Mouse (Mus musculus): ENCODE results near the gene Nipal1. TPM values are rescaled to one million over a fixed set of nuclear protein-coding genes. Genes with fewer than 3 reads are reported as not detected.

Gene Nipal1
- polyA plus RNA-seq, 1 experiment from 2014 or later: 2.9 TPM

DNA sequence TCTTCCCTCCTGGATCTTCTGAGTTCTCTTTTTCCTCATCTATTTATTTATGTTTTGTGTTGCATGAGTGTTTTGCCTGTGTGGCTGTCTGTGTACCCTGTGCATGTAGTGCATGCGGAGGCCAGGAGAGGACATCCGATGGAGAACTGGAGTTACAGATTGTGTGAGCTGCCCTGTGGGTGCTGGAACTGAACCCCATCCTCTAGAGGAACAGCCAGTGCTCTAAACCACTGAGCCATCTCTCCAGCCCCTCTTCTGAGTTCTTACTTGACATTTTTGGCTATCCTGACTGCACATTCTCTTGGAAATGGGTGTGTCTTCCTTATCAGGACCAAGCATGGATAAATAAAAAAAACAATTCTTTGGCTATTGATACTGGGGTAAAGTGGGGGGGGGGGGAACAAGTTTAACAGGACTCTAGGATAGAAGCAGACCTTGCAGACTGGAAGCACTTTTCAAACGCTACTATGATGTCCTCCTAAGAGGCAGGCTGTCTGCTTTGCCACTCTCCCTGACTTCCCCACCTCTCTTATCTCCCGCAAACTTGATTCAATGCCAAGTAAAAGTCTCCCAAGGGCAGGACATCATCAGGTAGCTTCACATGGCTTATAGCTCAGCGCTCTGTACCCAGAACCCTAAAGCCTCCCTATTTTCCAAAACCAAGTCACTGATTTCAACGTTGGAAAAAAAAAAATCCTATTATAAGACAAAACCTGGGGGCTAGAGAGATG is 13.6 kb downstream of the Nipal1 start:
- no peak overlapping the region for H3K9ac ChIP-seq (ENCODE audit: low read length)
- ATAC-seq (ENCODE audit: low read depth): no peak
- no peaks in the 10 kb centered on the region for H3K36me3 ChIP-seq (ENCODE audit: control insufficient read depth, insufficient read depth, low read length)

DNA sequence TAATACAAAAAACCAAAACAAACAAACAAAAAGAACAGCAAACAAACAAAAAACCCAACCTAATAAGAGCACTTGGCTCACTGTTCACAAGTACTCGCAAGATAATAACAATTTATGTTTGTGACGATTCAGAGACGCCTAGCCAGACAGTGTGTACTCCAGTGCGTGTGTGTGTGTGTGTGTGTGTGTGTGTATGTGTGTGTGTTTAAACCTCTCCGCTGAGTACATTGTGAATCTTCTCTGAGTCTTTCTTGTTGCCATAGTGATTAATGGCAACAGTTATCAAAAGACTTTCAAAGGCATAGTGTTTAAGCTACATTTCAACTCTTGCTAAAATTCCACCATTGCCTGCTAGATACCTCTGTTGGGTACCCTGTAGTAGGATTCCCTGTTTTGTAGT is 16.5 kb downstream of the Nipal1 start:
- H3K36me3 ChIP-seq (ENCODE audit: control insufficient read depth, insufficient read depth, low read length): no peaks in the 10 kb centered on the region

More for the DNA sequence above, 13.6 kb downstream of the Nipal1 start:
- Histone ChIP-seq H3K27me3 (ENCODE audit: control insufficient read depth, insufficient read depth, low read depth, low read length) (no peaks in the 10 kb centered on the region), H3K4me1 (replicated peaks; ENCODE audit: control insufficient read depth, insufficient read depth, low read length) (no peaks in the 10 kb centered on the region), H3K4me3 (ENCODE audit: low read length) (no peak overlapping the region), H3K4me2 (ENCODE audit: low read depth, low read length) (no peak overlapping the region), H3K27ac (ENCODE audit: low read length) (no peak overlapping the region), H3K9me3 (ENCODE audit: control insufficient read depth, low read length) (no peaks in the 10 kb centered on the region)
- WGBS: 67% methylated on average over 6 of the region's 6 CpGs

DNA sequence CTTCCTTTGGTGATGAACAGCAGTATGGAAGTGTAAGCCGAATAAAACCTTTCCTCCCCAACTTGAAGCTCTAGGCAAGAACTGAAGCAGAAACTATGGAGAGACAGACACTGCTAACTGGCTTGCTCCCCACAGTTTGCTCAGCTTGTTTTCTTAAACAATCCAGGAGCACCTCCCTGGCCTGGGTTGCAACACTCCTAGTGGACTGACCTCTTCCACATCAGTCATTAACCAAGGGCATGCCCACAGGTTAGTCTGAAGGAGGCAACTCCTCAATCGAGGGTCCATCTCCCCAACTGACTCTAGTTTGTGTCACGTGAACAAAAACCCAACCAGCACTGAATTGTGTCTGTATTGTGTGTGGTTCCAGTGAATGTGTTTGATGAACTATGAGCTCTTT is 17.3 kb downstream of the Nipal1 start:
- WGBS: 42% methylated on average over 3 of the region's 3 CpGs
- no peak overlapping the region for H3K4me2 ChIP-seq (ENCODE audit: low read depth, low read length)
- no peaks in the 10 kb centered on the region for H3K4me1 ChIP-seq (replicated peaks; ENCODE audit: control insufficient read depth, insufficient read depth, low read length)
- no peaks in the 10 kb centered on the region for H3K9me3 ChIP-seq (ENCODE audit: control insufficient read depth, low read length)
- no peak overlapping the region for H3K27ac ChIP-seq (ENCODE audit: low read length)
- no peak overlapping the region for H3K4me3 ChIP-seq (ENCODE audit: low read length)
- H3K9ac ChIP-seq (ENCODE audit: low read length): no peak overlapping the region
- ATAC-seq (ENCODE audit: low read depth): no peak
- no peaks in the 10 kb centered on the region for H3K27me3 ChIP-seq (ENCODE audit: control insufficient read depth, insufficient read depth, low read depth, low read length)
- no peaks in the 10 kb centered on the region for H3K36me3 ChIP-seq (ENCODE audit: control insufficient read depth, insufficient read depth, low read length)

More for the DNA sequence above, 16.5 kb downstream of the Nipal1 start:
- H3K4me3 ChIP-seq (ENCODE audit: low read length): no peak overlapping the region
- no peaks in the 10 kb centered on the region for H3K4me1 ChIP-seq (replicated peaks; ENCODE audit: control insufficient read depth, insufficient read depth, low read length)
- H3K9ac ChIP-seq (ENCODE audit: low read length): no peak overlapping the region
- no peak overlapping the region for H3K27ac ChIP-seq (ENCODE audit: low read length)
- 72% methylated on average over 5 of the region's 5 CpGs for WGBS
- H3K4me2 ChIP-seq (ENCODE audit: low read depth, low read length): no peak overlapping the region
- H3K27me3 ChIP-seq (ENCODE audit: control insufficient read depth, insufficient read depth, low read depth, low read length): no peaks in the 10 kb centered on the region
- ATAC-seq (ENCODE audit: low read depth): no peak
- no peaks in the 10 kb centered on the region for H3K9me3 ChIP-seq (ENCODE audit: control insufficient read depth, low read length)

- WGBS: 26% methylated on average over 5 of the region's 5 CpGs
- Histone ChIP-seq H3K36me3 (ENCODE audit: control insufficient read depth, insufficient read depth, low read length) (no peaks in the 10 kb centered on the region), H3K27ac (ENCODE audit: low read length) (no peak overlapping the region), H3K4me2 (ENCODE audit: low read depth, low read length) (no peak overlapping the region), H3K4me1 (replicated peaks; ENCODE audit: control insufficient read depth, insufficient read depth, low read length) (no peaks in the 10 kb centered on the region), H3K27me3 (ENCODE audit: control insufficient read depth, insufficient read depth, low read depth, low read length) (no peaks in the 10 kb centered on the region), H3K9ac (ENCODE audit: low read length) (no peak overlapping the region), H3K4me3 (ENCODE audit: low read length) (no peak overlapping the region), H3K9me3 (ENCODE audit: control insufficient read depth, low read length) (no peaks in the 10 kb centered on the region)
- ATAC-seq (ENCODE audit: low read depth): no peak
These were observed 17.7 kb downstream of the Nipal1 start for GRCm38 (mm10) chr5:72665281-72665680.

DNA sequence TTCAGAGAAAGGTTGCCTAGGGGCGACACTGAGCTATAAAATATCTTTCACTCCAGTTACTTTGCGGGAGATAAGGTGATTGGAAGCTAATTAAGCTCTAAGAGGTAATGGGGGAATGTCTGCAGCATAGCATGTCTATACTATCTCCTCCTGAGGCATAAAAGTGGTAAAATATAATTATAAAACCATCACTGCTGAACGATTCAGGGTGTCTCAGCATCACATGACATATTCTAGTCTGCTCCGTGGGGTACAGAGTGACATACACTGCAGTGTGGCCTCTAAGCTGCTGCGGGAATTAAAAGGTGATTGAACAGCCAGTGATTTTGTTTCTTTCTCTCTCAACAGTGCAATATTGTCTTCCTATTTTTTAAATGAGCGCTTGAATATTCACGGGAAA is 18.8 kb downstream of the Nipal1 start:
- Histone ChIP-seq H3K4me1 (replicated peaks; ENCODE audit: control insufficient read depth, insufficient read depth, low read length) (no peaks in the 10 kb centered on the region), H3K9ac (ENCODE audit: low read length) (no peak overlapping the region), H3K27ac (ENCODE audit: low read length) (no peak overlapping the region), H3K27me3 (ENCODE audit: control insufficient read depth, insufficient read depth, low read depth, low read length) (no peaks in the 10 kb centered on the region), H3K9me3 (ENCODE audit: control insufficient read depth, low read length) (no peaks in the 10 kb centered on the region), H3K4me3 (ENCODE audit: low read length) (no peak overlapping the region), H3K36me3 (ENCODE audit: control insufficient read depth, insufficient read depth, low read length) (no peaks in the 10 kb centered on the region), H3K4me2 (ENCODE audit: low read depth, low read length) (no peak overlapping the region)
- ATAC-seq (ENCODE audit: low read depth): no peak
- WGBS: 80% methylated on average over 7 of the region's 7 CpGs

DNA sequence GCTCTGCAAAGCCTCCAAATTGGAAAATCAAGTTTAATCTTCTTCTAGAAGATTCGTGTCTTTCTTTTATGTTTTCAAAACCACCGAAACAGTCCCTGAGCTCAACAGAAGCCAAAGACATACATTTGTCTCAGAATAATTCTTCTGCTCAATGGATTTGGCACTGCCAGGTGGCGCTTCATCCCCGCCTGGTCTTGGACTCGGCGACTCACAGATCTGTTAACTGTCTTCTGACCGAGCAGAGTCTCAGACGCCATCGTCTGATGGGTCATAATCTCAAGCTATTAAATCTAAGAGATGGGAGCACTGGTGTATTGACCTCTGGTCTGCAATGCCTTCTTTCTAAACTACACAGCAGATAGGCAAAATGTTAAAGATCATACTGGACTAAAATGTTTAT is 20.8 kb downstream of the Nipal1 start:
- ATAC-seq (ENCODE audit: low read depth): no peak
- 73% methylated on average over 9 of the region's 9 CpGs for WGBS

GRCm38 (mm10) chr5:72671017-72671699 is 23.6 kb downstream of the Nipal1 start:
- WGBS: 55% methylated on average over 8 of the region's 8 CpGs
- Histone ChIP-seq H3K4me1 (replicated peaks; ENCODE audit: control insufficient read depth, insufficient read depth, low read length) (no peaks in the 10 kb centered on the region; the same call in 1 of the 2 replicates), H3K4me3 (ENCODE audit: low read length) (no peak overlapping the region), H3K9me3 (ENCODE audit: control insufficient read depth, low read length) (no peaks in the 10 kb centered on the region), H3K27me3 (ENCODE audit: control insufficient read depth, insufficient read depth, low read depth, low read length) (no peaks in the 10 kb centered on the region), H3K9ac (ENCODE audit: low read length) (no peak overlapping the region), H3K36me3 (ENCODE audit: control insufficient read depth, insufficient read depth, low read length) (no peaks in the 10 kb centered on the region), H3K27ac (ENCODE audit: low read length) (no peak overlapping the region), H3K4me2 (ENCODE audit: low read depth, low read length) (no peak overlapping the region)
- ATAC-seq (ENCODE audit: low read depth): no peak

More for the DNA sequence above, 20.8 kb downstream of the Nipal1 start:
- Histone ChIP-seq H3K27ac (ENCODE audit: low read length) (no peak overlapping the region), H3K9me3 (ENCODE audit: control insufficient read depth, low read length) (no peaks in the 10 kb centered on the region), H3K4me2 (ENCODE audit: low read depth, low read length) (no peak overlapping the region), H3K4me1 (replicated peaks; ENCODE audit: control insufficient read depth, insufficient read depth, low read length) (no peaks in the 10 kb centered on the region), H3K9ac (ENCODE audit: low read length) (no peak overlapping the region), H3K36me3 (ENCODE audit: control insufficient read depth, insufficient read depth, low read length) (no peaks in the 10 kb centered on the region), H3K4me3 (ENCODE audit: low read length) (no peak overlapping the region), H3K27me3 (ENCODE audit: control insufficient read depth, insufficient read depth, low read depth, low read length) (no peaks in the 10 kb centered on the region)

GRCm38 (mm10) chr5:72674994-72675542 is 27.5 kb downstream of the Nipal1 start:
- no peak overlapping the region for H3K4me3 ChIP-seq (ENCODE audit: low read length)
- ATAC-seq (ENCODE audit: low read depth): peak; percentile 94
- no peaks in the 10 kb centered on the region for H3K9me3 ChIP-seq (ENCODE audit: control insufficient read depth, low read length)
- WGBS: 54% methylated on average over 9 of the region's 9 CpGs
- peak overlapping the region; percentile 81 for H3K27ac ChIP-seq (ENCODE audit: low read length)
- H3K4me2 ChIP-seq (ENCODE audit: low read depth, low read length): no peak overlapping the region
- no peaks in the 10 kb centered on the region; the same call in 1 of the 2 replicates for H3K4me1 ChIP-seq (replicated peaks; ENCODE audit: control insufficient read depth, insufficient read depth, low read length)
- no peaks in the 10 kb centered on the region for H3K27me3 ChIP-seq (ENCODE audit: control insufficient read depth, insufficient read depth, low read depth, low read length)
- no peaks in the 10 kb centered on the region for H3K36me3 ChIP-seq (ENCODE audit: control insufficient read depth, insufficient read depth, low read length)
- no peak overlapping the region for H3K9ac ChIP-seq (ENCODE audit: low read length)

- Histone ChIP-seq H3K4me3 (ENCODE audit: low read length) (no peak overlapping the region), H3K36me3 (ENCODE audit: control insufficient read depth, insufficient read depth, low read length) (no peaks in the 10 kb centered on the region), H3K9me3 (ENCODE audit: control insufficient read depth, low read length) (peaks cover 4% of the 10 kb centered on the region), H3K27me3 (ENCODE audit: control insufficient read depth, insufficient read depth, low read depth, low read length) (no peaks in the 10 kb centered on the region), H3K9ac (ENCODE audit: low read length) (no peak overlapping the region), H3K4me2 (ENCODE audit: low read depth, low read length) (no peak overlapping the region), H3K4me1 (replicated peaks; ENCODE audit: control insufficient read depth, insufficient read depth, low read length) (no peaks in the 10 kb centered on the region), H3K27ac (ENCODE audit: low read length) (peak overlapping the region; percentile 64; the same call in 1 of the 2 replicates)
- WGBS: 63% methylated on average over 6 of the region's 6 CpGs
- peak; percentile 73 for ATAC-seq (ENCODE audit: low read depth)
These were observed 33.9 kb downstream of the Nipal1 start for GRCm38 (mm10) chr5:72681451-72681850.

All from lung, embryonic 16.5 days (tissue).